Mouse (Mus musculus) CH12.LX (cell line): ENCODE measurements around the gene Aff3.

Source experiments
- EP300 ChIP-seq: IDR thresholded peaks from 2 replicates; pipeline ENCODE4 v1.6.1; 2011; ENCODE audit warnings: low read length, improper control_type of control experiment
- ETS1 ChIP-seq: conservative IDR thresholded peaks from 2 replicates; pipeline ENCODE4 v1.6.1; 2012; ENCODE audit warnings: low read depth, mild to moderate bottlenecking, inconsistent platforms, low read length, improper control_type of control experiment, moderate library complexity
- ZC3H11A ChIP-seq: IDR thresholded peaks from 2 replicates; pipeline ENCODE4 v1.6.1; 2012; ENCODE audit warnings: low read depth, mild to moderate bottlenecking, inconsistent platforms, low read length, improper control_type of control experiment

GRCm38 (mm10) chr1:38320126-38320970 lies 344.4 kb downstream of the Aff3 start:
- no peak for TF ChIP-seq ETS1
- no peak for TF ChIP-seq ZC3H11A
- no peak for TF ChIP-seq EP300
